In the genomic region with DNA sequence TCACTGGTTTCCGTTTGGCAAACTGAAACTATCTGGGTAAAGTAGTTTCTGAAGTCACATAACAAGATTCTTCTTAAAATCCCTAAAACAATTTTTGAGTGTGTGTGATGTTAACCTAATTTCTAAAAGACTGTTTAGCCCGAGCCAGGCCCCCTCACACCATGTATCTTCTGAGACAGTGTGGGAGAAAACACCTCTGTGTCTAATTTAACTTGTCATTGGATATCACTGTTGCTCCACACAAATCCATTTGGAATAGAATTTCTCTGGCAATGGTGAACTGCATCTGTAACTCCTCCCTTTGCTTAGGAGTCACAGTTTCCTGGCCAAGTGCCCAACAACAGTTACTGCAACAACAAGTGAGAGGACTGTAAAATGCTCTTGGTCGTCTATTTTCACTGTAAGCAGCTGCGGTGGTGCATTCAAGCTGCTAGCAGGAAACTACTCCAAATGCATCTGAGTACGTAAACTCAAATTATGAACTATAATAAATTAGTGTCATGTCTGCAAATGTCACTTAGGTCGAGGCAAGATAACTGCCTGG, we compare ENCODE assay signal across 8 mouse cellular contexts.
DNase-seq lines count a peak whose midpoint lies in the region; ATAC-seq and TF ChIP-seq lines count a peak whose summit lies in the region.

No protein-coding gene starts in this region.

- H3K9ac ChIP-seq in liver, embryonic 12.5 days: no peak overlapping the region
- no peak overlapping the region for H3K9ac ChIP-seq in forebrain, embryonic 15.5 days (replicated peaks)

- H3K79me2 ChIP-seq in myocyte (ENCODE audit: control insufficient read depth, insufficient read depth): peaks cover 54% of the 10 kb centered on the region

- peaks cover 5% of the 10 kb centered on the region; the same call in 1 of the 2 replicates for H3K36me3 ChIP-seq in liver, embryonic 12.5 days
- H3K36me3 ChIP-seq in myocyte (ENCODE audit: control insufficient read depth, insufficient read depth): no peaks in the 10 kb centered on the region
- H3K36me3 ChIP-seq in forebrain, embryonic 15.5 days: no peaks in the 10 kb centered on the region

- no peak for TF ChIP-seq POLR2A in myocyte (IDR thresholded peaks at IDR 0.05; ENCODE audit: insufficient read length, low read depth)

- H3K4me2 ChIP-seq in liver, embryonic 12.5 days: no peak overlapping the region
- H3K4me2 ChIP-seq in myocyte (ENCODE audit: low read depth): peak overlapping the region; percentile 61
- no peak overlapping the region for H3K4me2 ChIP-seq in forebrain, embryonic 15.5 days (replicated peaks)

- H3K9me3 ChIP-seq in liver, embryonic 12.5 days (replicated peaks): no peaks in the 10 kb centered on the region
- H3K9me3 ChIP-seq in forebrain, embryonic 15.5 days: no peaks in the 10 kb centered on the region

- ATAC-seq in liver, embryonic 12.5 days: no peak
- ATAC-seq in forebrain, embryonic 15.5 days (replicated peaks): no peak

- no peak overlapping the region for H3ac ChIP-seq in myocyte (ENCODE audit: control insufficient read depth, insufficient read length)

- peaks cover 63% of the 10 kb centered on the region for H3K4me1 ChIP-seq in liver, embryonic 12.5 days
- no peaks in the 10 kb centered on the region for H3K4me1 ChIP-seq in forebrain, embryonic 15.5 days

- no peak overlapping the region for H3K4me3 ChIP-seq in liver, embryonic 12.5 days
- no peak overlapping the region for H3K4me3 ChIP-seq in myocyte
- no peak overlapping the region for H3K4me3 ChIP-seq in forebrain, embryonic 15.5 days

- no peak for DNase-seq in liver
- peak; percentile 93 for DNase-seq in adrenal gland, postnatal 14 days
- DNase-seq in heart, adult 9 months (ENCODE audit: low spot score in 2 of 2): peak; percentile 78 to 88
- peak; percentile 89 to 92 for DNase-seq in kidney, postnatal 25 days
- no peak for DNase-seq in spleen, postnatal 14 days (ENCODE audit: low spot score in 2 of 2)

- H3K27me3 ChIP-seq in liver, embryonic 12.5 days (replicated peaks): no peaks in the 10 kb centered on the region
- H3K27me3 ChIP-seq in myocyte (ENCODE audit: control insufficient read depth, insufficient read depth, insufficient read length): no peaks in the 10 kb centered on the region
- H3K27me3 ChIP-seq in forebrain, embryonic 15.5 days: no peaks in the 10 kb centered on the region

- 0 out of 2 replicates have a peak overlapping the region, but pooled peaks have one; percentile 7 for H3K27ac ChIP-seq in liver, embryonic 12.5 days
- no peak overlapping the region for H3K27ac ChIP-seq in forebrain, embryonic 15.5 days (replicated peaks)

- WGBS in liver, embryonic 12.5 days (ENCODE audit: insufficient replicate concordance): 69% methylated on average over 6 of the region's 6 CpGs
- WGBS in forebrain, embryonic 15.5 days: 56% methylated on average over 6 of the region's 6 CpGs

TF ChIP-seq in myocyte, 11 proteins besides CTCF, POLR2A, EP300 and RAD21:
- TF ChIP-seq MYOD1 (IDR thresholded peaks at IDR 0.05; ENCODE audit: control insufficient read depth in 1 of 3, insufficient read length in 2 of 3, low read depth in 2 of 3) (peak in 1 of 3 experiments; percentile 7), POLR2AphosphoS2 (IDR thresholded peaks at IDR 0.05; ENCODE audit: insufficient read length, low read depth) (no peak)

Comparison
In these comparisons a context has a peak if more than half of its experiments do, and no peak if none do; other contexts are left out.
1. DNase-seq: peak in adrenal gland, postnatal 14 days (single experiment), heart, adult 9 months (2 of 2) and kidney, postnatal 25 days (2 of 2); none in liver (single experiment) and spleen, postnatal 14 days (0 of 2).